10 mouse cellular contexts compared by ENCODE assay signal in genomic region chr10:111801794-111802359, GRCm38 (mm10).
DNase-seq lines count a peak whose midpoint lies in the region; ATAC-seq and TF ChIP-seq lines count a peak whose summit lies in the region.
"Had no signal": no experiment of that assay in that cellular context is flagged by ENCODE, and none has a peak within 500 bp of the region (broad histone marks: within the 10 kb centered on the region; RNA-seq: fewer than 3 reads in every experiment).

No protein-coding gene starts in this region.

- peak overlapping the region; percentile 12; the same call in 1 of the 2 replicates for H3K27ac ChIP-seq in forebrain, embryonic 10.5 days
- H3K27ac ChIP-seq in forebrain, postnatal 0 days (ENCODE audit: low read depth, low read length) = no peak overlapping the region
- peak overlapping the region; percentile 30; the same call in 1 of the 2 replicates for H3K27ac ChIP-seq in midbrain, embryonic 10.5 days (replicated peaks)
- no peak overlapping the region for H3K27ac ChIP-seq in midbrain, embryonic 15.5 days
- H3K27ac ChIP-seq in heart, postnatal 0 days (ENCODE audit: low read depth) = no peak overlapping the region
- no peak overlapping the region for H3K27ac ChIP-seq in neural tube, embryonic 14.5 days (ENCODE audit: low read depth, low read length)
- H3K27ac ChIP-seq in thymus, adult 2 months (ENCODE audit: control insufficient read depth, insufficient read depth, low read length) = no peak overlapping the region
- H3K27ac ChIP-seq: liver, embryonic 12.5 days had no signal

- no peak for DNase-seq in forebrain, embryonic 10.5 days (ENCODE audit: extremely low spot score, low spot score)
- no peak for DNase-seq in forebrain, postnatal 0 days
- DNase-seq in midbrain, embryonic 10.5 days (ENCODE audit: low spot score) = peak; percentile 37
- peak; percentile 8 for DNase-seq in heart, postnatal 0 days (ENCODE audit: low spot score)
- no peak for DNase-seq in thymus, adult 2 months
- DNase-seq in left cerebral cortex, adult 18-20 months (ENCODE audit: low spot score in 2 of 2) = no peak
- DNase-seq: kidney, postnatal 36 days had no signal

- no peak for TF ChIP-seq CTCF in forebrain, postnatal 0 days (IDR thresholded peaks at IDR 0.05; ENCODE audit: low read depth)
- no peak for TF ChIP-seq CTCF in heart, postnatal 0 days (IDR thresholded peaks at IDR 0.05; ENCODE audit: low read depth)
- no peak for TF ChIP-seq CTCF in thymus, adult 2 months (IDR thresholded peaks at IDR 0.05; ENCODE audit: borderline replicate concordance, control insufficient read depth, extremely low read depth, insufficient read depth, low read length, poor library complexity)

- H3K27me3 ChIP-seq in forebrain, embryonic 10.5 days (ENCODE audit: poor library complexity, severe bottlenecking) = no peaks in the 10 kb centered on the region
- H3K27me3 ChIP-seq in forebrain, postnatal 0 days (ENCODE audit: insufficient read depth, low read length) = no peaks in the 10 kb centered on the region
- H3K27me3 ChIP-seq in midbrain, embryonic 10.5 days (ENCODE audit: low read depth, poor library complexity, severe bottlenecking) = no peaks in the 10 kb centered on the region
- no peaks in the 10 kb centered on the region for H3K27me3 ChIP-seq in midbrain, embryonic 15.5 days (replicated peaks)
- no peaks in the 10 kb centered on the region for H3K27me3 ChIP-seq in heart, postnatal 0 days (ENCODE audit: control insufficient read depth, insufficient read depth, low read length)
- no peaks in the 10 kb centered on the region for H3K27me3 ChIP-seq in neural tube, embryonic 14.5 days (ENCODE audit: control insufficient read depth, insufficient read depth, low read length)
- no peaks in the 10 kb centered on the region for H3K27me3 ChIP-seq in thymus, adult 2 months (ENCODE audit: control insufficient read depth, insufficient read depth, low read length)
- H3K27me3 ChIP-seq: liver, embryonic 12.5 days had no signal

- H3K4me1 ChIP-seq in forebrain, embryonic 10.5 days = peaks cover 56% of the 10 kb centered on the region
- 0 out of 2 replicates have a peak, but pooled peaks cover 3% of the 10 kb centered on the region for H3K4me1 ChIP-seq in forebrain, postnatal 0 days (ENCODE audit: insufficient read depth)
- peaks cover 38% of the 10 kb centered on the region for H3K4me1 ChIP-seq in midbrain, embryonic 10.5 days
- H3K4me1 ChIP-seq in midbrain, embryonic 15.5 days = 0 out of 2 replicates have a peak, but pooled peaks cover 6% of the 10 kb centered on the region
- H3K4me1 ChIP-seq in heart, postnatal 0 days (ENCODE audit: control insufficient read depth, insufficient read depth) = peaks cover 24% of the 10 kb centered on the region
- 0 out of 2 replicates have a peak, but pooled peaks cover 3% of the 10 kb centered on the region for H3K4me1 ChIP-seq in neural tube, embryonic 14.5 days (ENCODE audit: control insufficient read depth, insufficient read depth, low read length)
- H3K4me1 ChIP-seq in thymus, adult 2 months (replicated peaks; ENCODE audit: control insufficient read depth, insufficient read depth, low read length) = no peaks in the 10 kb centered on the region

- no peak overlapping the region for H3K9ac ChIP-seq in forebrain, postnatal 0 days
- no peak overlapping the region for H3K9ac ChIP-seq in midbrain, embryonic 15.5 days
- H3K9ac ChIP-seq in heart, postnatal 0 days (replicated peaks; ENCODE audit: low read depth, low read length) = no peak overlapping the region
- H3K9ac ChIP-seq in neural tube, embryonic 14.5 days (replicated peaks; ENCODE audit: low read depth, low read length) = no peak overlapping the region
- H3K9ac ChIP-seq: liver, embryonic 12.5 days had no signal

- TF ChIP-seq EP300 in heart, postnatal 0 days (IDR thresholded peaks at IDR 0.05; ENCODE audit: low read depth) = no peak

- ATAC-seq in forebrain, postnatal 0 days = no peak
- no peak for ATAC-seq in midbrain, embryonic 15.5 days (replicated peaks)
- ATAC-seq in heart, postnatal 0 days (ENCODE audit: insufficient read depth, low read depth) = no peak
- peak; percentile 56; the same call in 1 of the 2 replicates for ATAC-seq in neural tube, embryonic 14.5 days (ENCODE audit: low read depth)
- ATAC-seq: liver, embryonic 12.5 days had no signal

- no peaks in the 10 kb centered on the region for H3K36me3 ChIP-seq in forebrain, embryonic 10.5 days (replicated peaks)
- no peaks in the 10 kb centered on the region for H3K36me3 ChIP-seq in forebrain, postnatal 0 days (ENCODE audit: insufficient read depth)
- H3K36me3 ChIP-seq in midbrain, embryonic 10.5 days = no peaks in the 10 kb centered on the region
- no peaks in the 10 kb centered on the region for H3K36me3 ChIP-seq in midbrain, embryonic 15.5 days (replicated peaks)
- no peaks in the 10 kb centered on the region for H3K36me3 ChIP-seq in heart, postnatal 0 days (replicated peaks; ENCODE audit: control insufficient read depth, insufficient read depth, low read length)
- no peaks in the 10 kb centered on the region for H3K36me3 ChIP-seq in neural tube, embryonic 14.5 days (ENCODE audit: control insufficient read depth, insufficient read depth, low read length)
- no peaks in the 10 kb centered on the region for H3K36me3 ChIP-seq in thymus, adult 2 months (ENCODE audit: control insufficient read depth, insufficient read depth, low read length)
- H3K36me3 ChIP-seq: liver, embryonic 12.5 days had no signal

- 45% methylated on average over 12 of the region's 12 CpGs for WGBS in forebrain, embryonic 10.5 days
- 57% methylated on average over 12 of the region's 12 CpGs for WGBS in forebrain, postnatal 0 days
- WGBS in midbrain, embryonic 10.5 days = 41% methylated on average over 12 of the region's 12 CpGs
- 36% methylated on average over 12 of the region's 12 CpGs for WGBS in midbrain, embryonic 15.5 days
- 59% methylated on average over 12 of the region's 12 CpGs for WGBS in heart, postnatal 0 days
- 38% methylated on average over 12 of the region's 12 CpGs for WGBS in neural tube, embryonic 14.5 days
- 91% methylated on average over 12 of the region's 12 CpGs for WGBS in thymus, adult 2 months

- H3K4me2 ChIP-seq in forebrain, postnatal 0 days (ENCODE audit: low read depth) = no peak overlapping the region
- H3K4me2 ChIP-seq in midbrain, embryonic 15.5 days = no peak overlapping the region
- H3K4me2 ChIP-seq in heart, postnatal 0 days (ENCODE audit: low read depth, low read length) = no peak overlapping the region
- H3K4me2 ChIP-seq in neural tube, embryonic 14.5 days (ENCODE audit: low read depth, low read length) = no peak overlapping the region
- H3K4me2 ChIP-seq: liver, embryonic 12.5 days had no signal

- no peak overlapping the region for H3K4me3 ChIP-seq in forebrain, embryonic 10.5 days
- no peak overlapping the region for H3K4me3 ChIP-seq in forebrain, postnatal 0 days (ENCODE audit: low read depth, low read length)
- no peak overlapping the region for H3K4me3 ChIP-seq in midbrain, embryonic 10.5 days
- H3K4me3 ChIP-seq in midbrain, embryonic 15.5 days = no peak overlapping the region
- no peak overlapping the region for H3K4me3 ChIP-seq in heart, postnatal 0 days (ENCODE audit: low read depth, low read length)
- no peak overlapping the region for H3K4me3 ChIP-seq in neural tube, embryonic 14.5 days (ENCODE audit: low read depth, low read length)
- no peak overlapping the region for H3K4me3 ChIP-seq in thymus, adult 2 months (ENCODE audit: control insufficient read depth, insufficient read depth, low read length)
- H3K4me3 ChIP-seq: liver, embryonic 12.5 days had no signal

- H3K9me3 ChIP-seq in forebrain, embryonic 10.5 days = no peaks in the 10 kb centered on the region
- no peaks in the 10 kb centered on the region for H3K9me3 ChIP-seq in forebrain, postnatal 0 days (ENCODE audit: low read length)
- H3K9me3 ChIP-seq in midbrain, embryonic 10.5 days (replicated peaks) = no peaks in the 10 kb centered on the region
- no peaks in the 10 kb centered on the region for H3K9me3 ChIP-seq in midbrain, embryonic 15.5 days
- no peaks in the 10 kb centered on the region for H3K9me3 ChIP-seq in heart, postnatal 0 days (replicated peaks; ENCODE audit: control insufficient read depth, low read length)
- H3K9me3 ChIP-seq in neural tube, embryonic 14.5 days (ENCODE audit: control insufficient read depth, low read length) = no peaks in the 10 kb centered on the region
- H3K9me3 ChIP-seq: liver, embryonic 12.5 days had no signal

- no peak for TF ChIP-seq POLR2A in thymus, adult 2 months (IDR thresholded peaks at IDR 0.05; ENCODE audit: control insufficient read depth, extremely low read depth, insufficient read depth, low read length, poor library complexity)

Comparison
In these comparisons a context has a peak if more than half of its experiments do, and no peak if none do; other contexts are left out.
1. H3K27ac ChIP-seq: peak in forebrain, embryonic 10.5 days (single experiment) and midbrain, embryonic 10.5 days (single experiment); none in forebrain, postnatal 0 days (single experiment), midbrain, embryonic 15.5 days (single experiment), heart, postnatal 0 days (single experiment), neural tube, embryonic 14.5 days (single experiment) and thymus, adult 2 months (single experiment).
2. DNase-seq: peak in midbrain, embryonic 10.5 days (single experiment) and heart, postnatal 0 days (single experiment); none in forebrain, embryonic 10.5 days (single experiment), forebrain, postnatal 0 days (single experiment), thymus, adult 2 months (single experiment) and left cerebral cortex, adult 18-20 months (0 of 2).